Mouse (Mus musculus): Measurements from ENCODE around the gene Clec2e. TPM values are rescaled to one million over a fixed set of nuclear protein-coding genes. Genes with fewer than 3 reads are reported as not detected.
"Not testable (repeated sequence)": the region's sequence is repeated elsewhere in the genome, so short reads cannot be mapped to it uniquely, and the experiment has no call there.

The Clec2e gene
- polyA plus RNA-seq, 1 experiment from 2014 or later: not detected

GRCm38 (mm10) chr6:129112526-129112925 is 11.8 kb upstream of the Clec2e start:
- ATAC-seq: no peak
- H3K4me1 ChIP-seq (ENCODE audit: control insufficient read depth, insufficient read depth, low read depth, low read length): no peaks in the 10 kb centered on the region
- no peak overlapping the region for H3K4me2 ChIP-seq (ENCODE audit: low read length)
- no peak overlapping the region for H3K4me3 ChIP-seq (ENCODE audit: low read length)
- WGBS: 81% methylated on average over 1 of the region's 1 CpGs
- no peaks in the 10 kb centered on the region for H3K9me3 ChIP-seq (ENCODE audit: control insufficient read depth, low read length)
- no peaks in the 10 kb centered on the region for H3K36me3 ChIP-seq (ENCODE audit: control insufficient read depth, insufficient read depth, low read length)
- no peak overlapping the region for H3K9ac ChIP-seq (ENCODE audit: low read depth, low read length)
- no peaks in the 10 kb centered on the region for H3K27me3 ChIP-seq (replicated peaks; ENCODE audit: control insufficient read depth, insufficient read depth, low read length)
- no peak overlapping the region for H3K27ac ChIP-seq (ENCODE audit: low read depth, low read length)

- Histone ChIP-seq H3K9ac (ENCODE audit: low read depth, low read length) (no peak overlapping the region), H3K9me3 (ENCODE audit: control insufficient read depth, low read length) (no peaks in the 10 kb centered on the region)
- no peak for ATAC-seq
These were observed 7.2 kb upstream of the Clec2e start for GRCm38 (mm10) chr6:129107916-129108315.

GRCm38 (mm10) chr6:129102858-129103555 is 2.3 kb upstream of the Clec2e start:
- H3K4me2 ChIP-seq (ENCODE audit: low read length): no peak overlapping the region
- H3K9ac ChIP-seq (ENCODE audit: low read depth, low read length): no peak overlapping the region
- H3K36me3 ChIP-seq (ENCODE audit: control insufficient read depth, insufficient read depth, low read length): no peaks in the 10 kb centered on the region
- no peaks in the 10 kb centered on the region for H3K27me3 ChIP-seq (replicated peaks; ENCODE audit: control insufficient read depth, insufficient read depth, low read length)
- H3K9me3 ChIP-seq (ENCODE audit: control insufficient read depth, low read length): no peaks in the 10 kb centered on the region
- ATAC-seq: no peak
- H3K4me1 ChIP-seq (ENCODE audit: control insufficient read depth, insufficient read depth, low read depth, low read length): no peaks in the 10 kb centered on the region
- no peak overlapping the region for H3K27ac ChIP-seq (ENCODE audit: low read depth, low read length)
- H3K4me3 ChIP-seq (ENCODE audit: low read length): no peak overlapping the region
- WGBS: 85% methylated on average over 4 of the region's 4 CpGs

More at GRCm38 (mm10) chr6:129107916-129108315, 7.2 kb upstream of the Clec2e start:
- no peak overlapping the region for H3K4me3 ChIP-seq (ENCODE audit: low read length)
- no peak overlapping the region for H3K27ac ChIP-seq (ENCODE audit: low read depth, low read length)
- no peaks in the 10 kb centered on the region for H3K27me3 ChIP-seq (replicated peaks; ENCODE audit: control insufficient read depth, insufficient read depth, low read length)
- no peaks in the 10 kb centered on the region for H3K36me3 ChIP-seq (ENCODE audit: control insufficient read depth, insufficient read depth, low read length)
- H3K4me2 ChIP-seq (ENCODE audit: low read length): no peak overlapping the region
- H3K4me1 ChIP-seq (ENCODE audit: control insufficient read depth, insufficient read depth, low read depth, low read length): no peaks in the 10 kb centered on the region

GRCm38 (mm10) chr6:129101604-129102003 is 891 bp upstream of the Clec2e start:
- 84% methylated on average over 1 of the region's 1 CpGs for WGBS
- Histone ChIP-seq H3K4me2 (ENCODE audit: low read length) (no peak overlapping the region), H3K9ac (ENCODE audit: low read depth, low read length) (no peak overlapping the region), H3K4me3 (ENCODE audit: low read length) (no peak overlapping the region), H3K4me1 (ENCODE audit: control insufficient read depth, insufficient read depth, low read depth, low read length) (no peaks in the 10 kb centered on the region), H3K9me3 (ENCODE audit: control insufficient read depth, low read length) (no peaks in the 10 kb centered on the region), H3K27me3 (replicated peaks; ENCODE audit: control insufficient read depth, insufficient read depth, low read length) (no peaks in the 10 kb centered on the region), H3K27ac (ENCODE audit: low read depth, low read length) (no peak overlapping the region), H3K36me3 (ENCODE audit: control insufficient read depth, insufficient read depth, low read length) (no peaks in the 10 kb centered on the region)
- no peak for ATAC-seq

- Histone ChIP-seq H3K9me3 (ENCODE audit: control insufficient read depth, low read length) (no peaks in the 10 kb centered on the region), H3K27me3 (replicated peaks; ENCODE audit: control insufficient read depth, insufficient read depth, low read length) (no peaks in the 10 kb centered on the region), H3K4me1 (ENCODE audit: control insufficient read depth, insufficient read depth, low read depth, low read length) (no peaks in the 10 kb centered on the region), H3K36me3 (ENCODE audit: control insufficient read depth, insufficient read depth, low read length) (no peaks in the 10 kb centered on the region), H3K4me2 (ENCODE audit: low read length) (no peak overlapping the region), H3K27ac (ENCODE audit: low read depth, low read length) (no peak overlapping the region), H3K4me3 (ENCODE audit: low read length) (no peak overlapping the region), H3K9ac (ENCODE audit: low read depth, low read length) (no peak overlapping the region)
- 54% methylated on average over 1 of the region's 1 CpGs for WGBS
- no peak for ATAC-seq
These were observed 2.8 kb downstream of the Clec2e start for GRCm38 (mm10) chr6:129097929-129098328.

- H3K36me3 ChIP-seq (ENCODE audit: control insufficient read depth, insufficient read depth, low read length): no peaks in the 10 kb centered on the region
- no peaks in the 10 kb centered on the region for H3K27me3 ChIP-seq (replicated peaks; ENCODE audit: control insufficient read depth, insufficient read depth, low read length)
- no peak overlapping the region for H3K4me3 ChIP-seq (ENCODE audit: low read length)
- H3K9me3 ChIP-seq (ENCODE audit: control insufficient read depth, low read length): no peaks in the 10 kb centered on the region
- no peaks in the 10 kb centered on the region for H3K4me1 ChIP-seq (ENCODE audit: control insufficient read depth, insufficient read depth, low read depth, low read length)
- H3K27ac ChIP-seq (ENCODE audit: low read depth, low read length): no peak overlapping the region
- H3K9ac ChIP-seq (ENCODE audit: low read depth, low read length): no peak overlapping the region
- ATAC-seq: peak; percentile 65; the same call in 1 of the 2 replicates
- no peak overlapping the region for H3K4me2 ChIP-seq (ENCODE audit: low read length)
These were observed 5.5 kb downstream of the Clec2e start for GRCm38 (mm10) chr6:129095166-129095565.

- H3K9ac ChIP-seq (ENCODE audit: low read depth, low read length); H3K36me3 ChIP-seq (ENCODE audit: control insufficient read depth, insufficient read depth, low read length); H3K27ac ChIP-seq (ENCODE audit: low read depth, low read length); H3K27me3 ChIP-seq (replicated peaks; ENCODE audit: control insufficient read depth, insufficient read depth, low read length); H3K4me3 ChIP-seq (ENCODE audit: low read length); H3K4me2 ChIP-seq (ENCODE audit: low read length); H3K4me1 ChIP-seq (ENCODE audit: control insufficient read depth, insufficient read depth, low read depth, low read length); ATAC-seq; H3K9me3 ChIP-seq (ENCODE audit: control insufficient read depth, low read length): not testable (repeated sequence)
- WGBS: 96% methylated on average over 8 of the region's 8 CpGs
These were observed 12.1 kb downstream of the Clec2e start for GRCm38 (mm10) chr6:129088596-129088995.

GRCm38 (mm10) chr6:129088161-129088560 is 12.6 kb downstream of the Clec2e start:
- Histone ChIP-seq H3K27me3 (replicated peaks; ENCODE audit: control insufficient read depth, insufficient read depth, low read length) (no peaks in the 10 kb centered on the region), H3K9ac (ENCODE audit: low read depth, low read length) (no peak overlapping the region), H3K36me3 (ENCODE audit: control insufficient read depth, insufficient read depth, low read length) (no peaks in the 10 kb centered on the region), H3K4me3 (ENCODE audit: low read length) (no peak overlapping the region), H3K4me2 (ENCODE audit: low read length) (no peak overlapping the region), H3K4me1 (ENCODE audit: control insufficient read depth, insufficient read depth, low read depth, low read length) (no peaks in the 10 kb centered on the region), H3K9me3 (ENCODE audit: control insufficient read depth, low read length) (no peaks in the 10 kb centered on the region), H3K27ac (ENCODE audit: low read depth, low read length) (no peak overlapping the region)
- no peak for ATAC-seq
- 83% methylated on average over 1 of the region's 1 CpGs for WGBS

- 81% methylated on average over 2 of the region's 2 CpGs for WGBS
- H3K4me3 ChIP-seq (ENCODE audit: low read length); H3K4me2 ChIP-seq (ENCODE audit: low read length); H3K4me1 ChIP-seq (ENCODE audit: control insufficient read depth, insufficient read depth, low read depth, low read length); H3K9me3 ChIP-seq (ENCODE audit: control insufficient read depth, low read length); H3K36me3 ChIP-seq (ENCODE audit: control insufficient read depth, insufficient read depth, low read length); H3K27ac ChIP-seq (ENCODE audit: low read depth, low read length); ATAC-seq; H3K9ac ChIP-seq (ENCODE audit: low read depth, low read length); H3K27me3 ChIP-seq (replicated peaks; ENCODE audit: control insufficient read depth, insufficient read depth, low read length): not testable (repeated sequence)
These were observed 14.7 kb downstream of the Clec2e start for GRCm38 (mm10) chr6:129086031-129086430.

- H3K27me3 ChIP-seq (replicated peaks; ENCODE audit: control insufficient read depth, insufficient read depth, low read length): no peaks in the 10 kb centered on the region
- H3K4me2 ChIP-seq (ENCODE audit: low read length): no peak overlapping the region
- no peak overlapping the region for H3K9ac ChIP-seq (ENCODE audit: low read depth, low read length)
- H3K4me1 ChIP-seq (ENCODE audit: control insufficient read depth, insufficient read depth, low read depth, low read length): no peaks in the 10 kb centered on the region
- H3K9me3 ChIP-seq (ENCODE audit: control insufficient read depth, low read length): no peaks in the 10 kb centered on the region
- WGBS: 72% methylated on average over 6 of the region's 6 CpGs
- H3K36me3 ChIP-seq (ENCODE audit: control insufficient read depth, insufficient read depth, low read length): no peaks in the 10 kb centered on the region
- ATAC-seq: no peak
- H3K27ac ChIP-seq (ENCODE audit: low read depth, low read length): no peak overlapping the region
- H3K4me3 ChIP-seq (ENCODE audit: low read length): no peak overlapping the region
These were observed 15.6 kb downstream of the Clec2e start for GRCm38 (mm10) chr6:129085098-129085497.
